In the genomic region with DNA sequence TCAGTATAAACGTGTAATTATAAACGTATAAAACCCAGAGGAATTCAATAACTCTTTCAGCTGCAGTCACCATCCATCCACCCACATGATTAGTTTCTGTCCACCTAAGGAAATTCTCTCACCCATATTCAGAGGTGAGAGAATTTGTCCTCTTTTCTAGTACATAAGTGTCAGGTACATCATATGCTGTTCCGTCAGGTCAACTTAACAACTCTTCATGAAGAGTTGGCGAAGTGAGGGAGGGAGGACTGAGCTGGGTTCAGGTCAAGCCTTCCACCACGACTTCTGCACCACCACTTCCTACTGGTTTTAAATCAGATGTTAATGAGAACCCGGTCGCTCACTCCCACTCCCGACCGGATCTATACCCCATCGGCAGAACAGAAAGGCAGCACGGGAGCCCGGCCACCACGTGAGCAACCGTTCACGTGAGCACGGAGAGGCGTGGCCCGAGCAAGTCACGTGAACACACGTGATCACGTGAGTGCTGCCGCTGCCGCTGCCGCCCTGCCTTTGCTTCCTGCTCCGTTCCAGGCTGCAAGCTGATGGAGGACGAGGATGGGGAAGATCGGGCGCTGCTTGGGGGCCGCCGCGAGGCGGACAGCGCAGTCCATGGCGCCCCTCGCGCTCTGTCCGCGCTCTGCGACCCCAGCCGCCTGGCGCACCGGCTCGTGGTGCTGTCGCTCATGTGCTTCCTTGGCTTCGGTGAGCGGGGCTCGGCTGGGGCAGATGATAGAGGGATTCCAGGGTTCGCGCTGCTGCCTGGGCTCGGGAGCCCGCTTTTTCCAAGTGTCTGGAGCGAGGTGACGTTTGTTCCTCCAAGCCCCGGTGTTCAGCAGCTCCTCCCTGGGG, we compare ENCODE assay signal across 7 mouse cellular contexts. TPM values are rescaled to one million over a fixed set of nuclear protein-coding genes. Genes with fewer than 3 reads are reported as not detected.
A peak's percentile ranks its signal among the peaks of the same experiment; 100 is the strongest.
DNase-seq lines count a peak whose midpoint lies in the region; ATAC-seq and TF ChIP-seq lines count a peak whose summit lies in the region.

A gene (plus strand): TSS at position 469 of the 852 bp plus-strand sequence.

- H3K36me3 ChIP-seq in embryonic facial prominence, embryonic 10.5 days (replicated peaks) = peaks cover 23% of the 10 kb centered on the region
- peaks cover 12% of the 10 kb centered on the region for H3K36me3 ChIP-seq in intestine, postnatal 0 days (ENCODE audit: control insufficient read depth, insufficient read depth)
- H3K36me3 ChIP-seq in limb, embryonic 10.5 days = peaks cover 22% of the 10 kb centered on the region
- H3K36me3 ChIP-seq in midbrain, embryonic 13.5 days = peaks cover 17% of the 10 kb centered on the region; the same call in 1 of the 2 replicates

- WGBS in embryonic facial prominence, embryonic 10.5 days = 4% methylated on average over 54 of the region's 54 CpGs
- WGBS in intestine, postnatal 0 days = 4% methylated on average over 54 of the region's 54 CpGs
- WGBS in limb, embryonic 10.5 days = 4% methylated on average over 54 of the region's 54 CpGs
- WGBS in midbrain, embryonic 13.5 days = 4% methylated on average over 54 of the region's 54 CpGs

- H3K27me3 ChIP-seq in embryonic facial prominence, embryonic 10.5 days (replicated peaks; ENCODE audit: low read depth, poor library complexity, severe bottlenecking) = no peaks in the 10 kb centered on the region; the same call in 1 of the 2 replicates
- 0 out of 2 replicates have a peak, but pooled peaks cover 4% of the 10 kb centered on the region for H3K27me3 ChIP-seq in intestine, postnatal 0 days (replicated peaks; ENCODE audit: control insufficient read depth, insufficient read depth, low read length)
- H3K27me3 ChIP-seq in limb, embryonic 10.5 days (ENCODE audit: low read depth, poor library complexity, severe bottlenecking) = no peaks in the 10 kb centered on the region
- H3K27me3 ChIP-seq in midbrain, embryonic 13.5 days = peaks cover 20% of the 10 kb centered on the region; the same call in 1 of the 2 replicates

- peaks cover 15% of the 10 kb centered on the region for H3K4me1 ChIP-seq in embryonic facial prominence, embryonic 10.5 days
- H3K4me1 ChIP-seq in intestine, postnatal 0 days (replicated peaks; ENCODE audit: control insufficient read depth, insufficient read depth, low read length) = 0 out of 2 replicates have a peak, but pooled peaks cover 2% of the 10 kb centered on the region
- H3K4me1 ChIP-seq in limb, embryonic 10.5 days = peaks cover 10% of the 10 kb centered on the region
- peaks cover 13% of the 10 kb centered on the region for H3K4me1 ChIP-seq in midbrain, embryonic 13.5 days (replicated peaks)

- peak within 1 kb of the TSS; percentile 83 for H3K27ac ChIP-seq in embryonic facial prominence, embryonic 10.5 days (replicated peaks)
- peak within 1 kb of the TSS; percentile 52; the same call in 1 of the 2 replicates for H3K27ac ChIP-seq in intestine, postnatal 0 days (ENCODE audit: low read depth, low read length)
- peak within 1 kb of the TSS; percentile 84 for H3K27ac ChIP-seq in limb, embryonic 10.5 days
- peak within 1 kb of the TSS; percentile 76 for H3K27ac ChIP-seq in midbrain, embryonic 13.5 days

- TF ChIP-seq CTCF in intestine, postnatal 0 days (IDR thresholded peaks at IDR 0.05; ENCODE audit: low read depth) = peak; percentile 31

- DNase-seq in adrenal gland, postnatal 10 days = peak; percentile 90
- peak; percentile 96 for DNase-seq in embryonic facial prominence, embryonic 10.5 days (ENCODE audit: low spot score)
- no peak for DNase-seq in gonadal fat pad, adult 2 months (ENCODE audit: low read depth)
- peak; percentile 99 for DNase-seq in limb, embryonic 10.5 days (ENCODE audit: low spot score)
- peak; percentile 88 for DNase-seq in spleen, adult 12 weeks (ENCODE audit: low spot score)

- H3K9me3 ChIP-seq in embryonic facial prominence, embryonic 10.5 days = no peaks in the 10 kb centered on the region
- no peaks in the 10 kb centered on the region for H3K9me3 ChIP-seq in intestine, postnatal 0 days (ENCODE audit: control insufficient read depth)
- H3K9me3 ChIP-seq in limb, embryonic 10.5 days (replicated peaks) = no peaks in the 10 kb centered on the region
- H3K9me3 ChIP-seq in midbrain, embryonic 13.5 days = no peaks in the 10 kb centered on the region

- peak; percentile 87 for ATAC-seq in intestine, postnatal 0 days
- ATAC-seq in midbrain, embryonic 13.5 days = peak; percentile 97

- H3K9ac ChIP-seq in intestine, postnatal 0 days (ENCODE audit: low read depth, low read length) = peak within 1 kb of the TSS; percentile 65
- peak within 1 kb of the TSS; percentile 84 for H3K9ac ChIP-seq in midbrain, embryonic 13.5 days (replicated peaks)

- peak within 1 kb of the TSS; percentile 95 for H3K4me3 ChIP-seq in embryonic facial prominence, embryonic 10.5 days
- peak within 1 kb of the TSS; percentile 88 for H3K4me3 ChIP-seq in intestine, postnatal 0 days (ENCODE audit: low read depth, low read length)
- peak within 1 kb of the TSS; percentile 93 for H3K4me3 ChIP-seq in limb, embryonic 10.5 days
- peak within 1 kb of the TSS; percentile 90 for H3K4me3 ChIP-seq in midbrain, embryonic 13.5 days (replicated peaks)

- peak within 1 kb of the TSS; percentile 97 for H3K4me2 ChIP-seq in intestine, postnatal 0 days (replicated peaks; ENCODE audit: low read depth)
- peak within 1 kb of the TSS; percentile 93 for H3K4me2 ChIP-seq in midbrain, embryonic 13.5 days (replicated peaks)

RNA-seq across cellular contexts. Expression of the gene that starts here (rescaled TPM):
- 10 to 100 TPM; 58.7 to 62.8 TPM for total RNA-seq in adrenal gland, postnatal 10 days (2021)
- 59.6 and 61.3 TPM in 2 replicates for polyA plus RNA-seq in embryonic facial prominence, embryonic 10.5 days (2016; fragmentation: Nextera tagmentation; extraction: Ambion mirVana)
- polyA plus RNA-seq in gonadal fat pad, adult 2 months (2012; rRNA removed) = 37.6 and 40.3 TPM in 2 replicates
- 61.6 and 69.9 TPM in 2 replicates for polyA plus RNA-seq in intestine, postnatal 0 days (2015; fragmentation: Nextera tagmentation; extraction: Ambion mirVana)
- polyA plus RNA-seq in limb, embryonic 10.5 days (2016; fragmentation: Nextera tagmentation; extraction: Ambion mirVana) = 59.7 and 61.5 TPM in 2 replicates
- 40.1 and 41.2 TPM in 2 replicates for polyA plus RNA-seq in midbrain, embryonic 13.5 days (2015; fragmentation: Nextera tagmentation; extraction: Ambion mirVana)
